Mouse (Mus musculus): Measurements from ENCODE around the gene Pon1. TPM values are rescaled to one million over a fixed set of nuclear protein-coding genes. Genes with fewer than 3 reads are reported as not detected.

Pon1 gene
- polyA plus RNA-seq, 1 experiment: not detected

DNA sequence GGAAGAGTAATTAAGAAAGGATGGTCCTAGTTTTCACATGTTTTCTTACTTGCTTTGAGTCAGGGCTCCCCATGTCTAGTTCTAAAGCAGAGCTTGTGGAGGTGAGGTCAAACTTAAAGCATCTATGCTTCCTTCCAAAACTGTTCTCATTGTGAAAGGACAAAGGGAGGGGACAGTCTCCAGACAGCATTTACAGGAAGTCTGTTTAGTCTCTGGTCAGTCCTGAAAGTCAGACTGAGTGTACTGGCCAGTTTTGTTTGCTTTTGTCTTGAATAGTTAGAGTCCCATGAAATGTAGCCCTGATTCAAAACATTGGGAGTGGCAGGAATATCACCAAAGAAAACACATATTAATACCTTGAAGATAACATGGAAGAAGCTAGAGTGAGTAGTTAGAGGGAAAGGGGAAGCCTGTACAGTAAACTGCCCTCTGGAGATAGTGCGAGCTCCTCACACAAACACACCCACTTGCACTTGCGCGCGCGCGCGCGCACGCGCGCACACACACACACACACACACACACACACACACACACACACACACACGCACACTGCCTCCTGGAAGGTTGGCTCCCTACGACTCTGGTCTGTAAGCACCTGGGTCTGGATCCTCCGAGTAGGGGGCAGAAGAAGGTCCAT, 30.1 kb downstream of the Pon1 start:
- Histone ChIP-seq H3K4me3 (ENCODE audit: insufficient read depth, low read length) (no peak overlapping the region), H3K27ac (ENCODE audit: insufficient read depth, low read depth, low read length) (no peak overlapping the region), H3K4me1 (ENCODE audit: control insufficient read depth, insufficient read depth, low read length) (peaks cover 29% of the 10 kb centered on the region)
- TF ChIP-seq POLR2A (IDR thresholded peaks at IDR 0.05; ENCODE audit: borderline replicate concordance, low read depth, low read length) (no peak), CTCF (IDR thresholded peaks at IDR 0.05; ENCODE audit: low read depth, low read length) (no peak)

DNA sequence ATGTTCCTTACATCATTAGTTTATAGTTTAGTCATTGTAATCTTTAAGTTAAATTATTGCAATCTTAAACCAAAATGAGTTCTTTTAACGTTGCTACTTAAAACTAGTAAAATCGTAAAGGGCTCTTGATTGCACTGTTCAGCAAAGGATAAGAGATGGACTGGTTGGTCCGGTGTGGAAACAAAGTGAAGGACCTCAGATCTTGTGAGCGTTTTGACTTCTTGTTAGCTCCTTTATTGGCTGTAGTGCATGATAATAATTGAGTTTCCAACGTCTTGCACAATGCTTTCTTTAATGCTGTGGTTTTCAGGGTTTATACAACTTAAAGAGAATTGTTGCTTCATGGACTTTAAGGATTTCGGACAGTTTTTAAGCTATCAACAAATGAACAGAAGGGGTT, 31.7 kb downstream of the Pon1 start:
- H3K4me3 ChIP-seq (ENCODE audit: insufficient read depth, low read length): no peak overlapping the region
- H3K27ac ChIP-seq (ENCODE audit: insufficient read depth, low read depth, low read length): no peak overlapping the region
- no peak for TF ChIP-seq POLR2A (IDR thresholded peaks at IDR 0.05; ENCODE audit: borderline replicate concordance, low read depth, low read length)
- TF ChIP-seq CTCF (IDR thresholded peaks at IDR 0.05; ENCODE audit: low read depth, low read length): no peak
- H3K4me1 ChIP-seq (ENCODE audit: control insufficient read depth, insufficient read depth, low read length): peaks cover 27% of the 10 kb centered on the region

DNA sequence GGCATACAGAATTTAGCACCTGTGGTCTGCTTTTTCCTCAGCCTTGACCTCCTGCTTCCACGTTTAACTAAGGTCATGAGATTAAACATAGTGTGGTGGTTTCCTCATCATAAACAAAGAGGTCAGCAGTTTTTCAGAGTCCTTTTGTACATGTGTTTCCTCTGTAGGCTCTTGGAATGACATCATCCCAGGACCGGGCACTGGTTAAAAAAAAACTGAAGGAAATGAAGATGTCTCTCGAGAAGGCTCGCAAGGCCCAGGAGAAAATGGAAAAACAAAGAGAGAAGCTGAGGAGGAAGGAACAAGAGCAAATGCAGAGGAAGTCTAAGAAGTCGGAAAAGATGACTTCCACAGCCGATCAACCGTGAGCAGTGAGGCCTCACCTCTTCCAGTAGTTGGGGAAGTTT, 34.4 kb downstream of the Pon1 start:
- Histone ChIP-seq H3K4me1 (ENCODE audit: control insufficient read depth, insufficient read depth, low read length) (peaks cover 17% of the 10 kb centered on the region), H3K4me3 (ENCODE audit: insufficient read depth, low read length) (peak overlapping the region; percentile 36), H3K27ac (ENCODE audit: insufficient read depth, low read depth, low read length) (peak overlapping the region; percentile 85)
- no peak for TF ChIP-seq POLR2A (IDR thresholded peaks at IDR 0.05; ENCODE audit: borderline replicate concordance, low read depth, low read length)
- no peak for TF ChIP-seq CTCF (IDR thresholded peaks at IDR 0.05; ENCODE audit: low read depth, low read length)

DNA sequence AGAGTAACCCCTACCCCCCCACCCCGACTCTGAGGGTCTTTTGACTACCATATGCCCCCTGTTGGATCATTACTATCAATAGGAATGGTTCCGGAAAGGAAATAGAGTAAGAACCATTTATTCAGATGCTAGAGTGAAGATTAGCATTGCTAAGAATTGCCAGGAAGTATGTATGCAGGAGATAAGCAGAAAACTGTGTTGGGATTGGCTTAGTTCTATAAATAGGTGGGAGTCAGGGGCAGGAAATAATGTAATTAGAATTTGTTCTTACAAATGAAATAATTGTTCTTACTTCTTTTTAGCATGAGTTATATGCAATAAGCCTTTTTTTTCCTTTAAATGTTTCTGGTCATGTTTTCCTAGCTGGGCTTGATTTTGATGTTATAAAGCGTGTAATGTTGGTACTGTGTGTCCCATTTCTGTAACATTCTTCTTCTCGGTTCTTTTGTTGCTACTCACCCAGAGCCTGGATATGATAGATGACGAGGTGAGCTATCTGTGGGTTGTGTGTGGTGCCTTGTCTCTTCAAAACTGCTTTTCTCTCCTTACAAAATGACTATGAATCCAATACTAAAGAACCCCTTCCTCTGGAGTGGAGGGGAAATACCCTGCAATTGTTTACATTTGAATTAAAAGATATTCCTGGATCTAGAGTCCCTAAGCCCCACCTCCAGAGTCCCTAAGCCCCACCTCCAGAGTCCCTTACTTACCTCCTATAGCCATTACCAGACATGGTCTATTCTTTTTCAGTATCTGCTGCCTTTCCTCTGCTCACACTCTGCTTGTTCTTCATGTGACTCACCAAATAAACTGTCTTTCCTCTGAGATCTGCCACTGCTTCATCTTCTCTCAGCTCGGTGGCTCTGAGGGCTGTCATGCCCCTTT, 37.0 kb downstream of the Pon1 start:
- Histone ChIP-seq H3K4me3 (ENCODE audit: insufficient read depth, low read length) (no peak overlapping the region), H3K27ac (ENCODE audit: insufficient read depth, low read depth, low read length) (no peak overlapping the region), H3K4me1 (ENCODE audit: control insufficient read depth, insufficient read depth, low read length) (peaks cover 21% of the 10 kb centered on the region)
- no peak for TF ChIP-seq CTCF (IDR thresholded peaks at IDR 0.05; ENCODE audit: low read depth, low read length)
- no peak for TF ChIP-seq POLR2A (IDR thresholded peaks at IDR 0.05; ENCODE audit: borderline replicate concordance, low read depth, low read length)

DNA sequence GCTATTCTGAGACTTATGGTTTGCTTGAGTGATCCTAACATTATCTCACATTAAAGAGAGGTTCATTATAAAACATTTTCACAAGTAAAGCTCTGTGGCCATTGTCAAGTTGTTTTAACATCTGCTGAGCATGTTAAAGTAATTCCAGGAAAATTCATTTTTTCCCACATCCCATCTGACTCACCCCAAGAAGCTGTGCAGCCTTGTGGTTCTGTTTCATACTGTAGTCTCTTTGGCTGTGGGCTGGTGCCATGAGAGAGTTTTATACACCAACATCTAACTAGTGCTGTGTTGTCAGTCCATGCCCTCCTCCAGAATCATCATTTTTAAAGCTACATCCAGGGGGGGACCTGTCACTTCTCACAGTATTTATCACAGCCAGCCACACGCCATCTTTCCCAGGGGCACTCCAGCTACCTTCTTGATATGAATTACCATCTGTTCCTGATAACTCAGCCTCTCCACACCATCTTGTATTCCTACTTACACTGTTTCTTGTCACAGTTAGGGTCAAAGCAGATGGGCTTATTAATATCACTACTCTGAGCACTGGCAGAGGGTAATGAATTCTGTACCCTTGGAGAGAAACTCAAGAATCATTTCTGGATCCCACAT, 38.3 kb downstream of the Pon1 start:
- H3K27ac ChIP-seq (ENCODE audit: insufficient read depth, low read depth, low read length): no peak overlapping the region
- H3K4me1 ChIP-seq (ENCODE audit: control insufficient read depth, insufficient read depth, low read length): peaks cover 25% of the 10 kb centered on the region
- TF ChIP-seq CTCF (IDR thresholded peaks at IDR 0.05; ENCODE audit: low read depth, low read length) (no peak), POLR2A (IDR thresholded peaks at IDR 0.05; ENCODE audit: borderline replicate concordance, low read depth, low read length) (no peak)
- H3K4me3 ChIP-seq (ENCODE audit: insufficient read depth, low read length): no peak overlapping the region

DNA sequence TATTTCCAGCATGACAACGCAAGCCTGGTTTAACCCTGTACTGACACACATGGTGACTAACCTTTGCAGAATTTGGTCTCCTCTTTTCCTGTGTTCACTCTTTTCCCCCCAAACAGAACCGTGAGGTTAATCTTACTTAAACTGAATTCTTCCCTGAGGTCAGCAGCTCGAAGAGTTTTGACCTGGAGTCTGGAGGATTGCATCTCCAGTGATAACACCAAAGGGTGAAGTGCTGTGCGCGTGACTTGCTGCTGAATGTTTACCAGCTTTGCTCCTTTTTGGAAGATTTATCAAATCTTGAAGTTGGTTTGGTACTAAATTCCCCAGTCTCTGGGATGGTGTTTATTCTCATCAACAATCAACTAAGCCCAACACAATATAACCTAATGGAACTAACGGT, 39.0 kb downstream of the Pon1 start:
- H3K4me3 ChIP-seq (ENCODE audit: insufficient read depth, low read length): no peak overlapping the region
- peaks cover 19% of the 10 kb centered on the region for H3K4me1 ChIP-seq (ENCODE audit: control insufficient read depth, insufficient read depth, low read length)
- H3K27ac ChIP-seq (ENCODE audit: insufficient read depth, low read depth, low read length): no peak overlapping the region
- TF ChIP-seq CTCF (IDR thresholded peaks at IDR 0.05; ENCODE audit: low read depth, low read length): no peak
- no peak for TF ChIP-seq POLR2A (IDR thresholded peaks at IDR 0.05; ENCODE audit: borderline replicate concordance, low read depth, low read length)

DNA sequence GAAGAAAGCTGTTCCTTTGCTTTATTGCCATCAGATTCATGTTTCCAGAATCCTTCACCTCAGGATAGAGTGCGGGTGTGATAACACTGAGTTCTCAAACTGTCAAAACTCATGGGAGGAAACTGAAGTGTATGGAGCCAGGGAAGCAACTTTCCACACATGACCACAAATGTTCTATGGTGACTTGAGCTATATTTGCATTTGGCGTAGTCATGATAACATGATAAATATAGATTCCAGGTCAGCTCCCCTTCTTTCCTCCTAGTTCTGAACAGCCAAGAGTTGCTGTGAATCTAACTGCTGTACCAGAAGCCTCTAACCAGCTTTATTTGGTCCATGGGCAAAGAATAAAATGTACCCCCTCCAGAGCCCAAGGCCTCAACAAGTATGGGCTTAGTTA, 41.6 kb downstream of the Pon1 start:
- Histone ChIP-seq H3K4me1 (ENCODE audit: control insufficient read depth, insufficient read depth, low read length) (peaks cover 8% of the 10 kb centered on the region), H3K4me3 (ENCODE audit: insufficient read depth, low read length) (no peak overlapping the region), H3K27ac (ENCODE audit: insufficient read depth, low read depth, low read length) (no peak overlapping the region)
- TF ChIP-seq CTCF (IDR thresholded peaks at IDR 0.05; ENCODE audit: low read depth, low read length): no peak
- TF ChIP-seq POLR2A (IDR thresholded peaks at IDR 0.05; ENCODE audit: borderline replicate concordance, low read depth, low read length): no peak

DNA sequence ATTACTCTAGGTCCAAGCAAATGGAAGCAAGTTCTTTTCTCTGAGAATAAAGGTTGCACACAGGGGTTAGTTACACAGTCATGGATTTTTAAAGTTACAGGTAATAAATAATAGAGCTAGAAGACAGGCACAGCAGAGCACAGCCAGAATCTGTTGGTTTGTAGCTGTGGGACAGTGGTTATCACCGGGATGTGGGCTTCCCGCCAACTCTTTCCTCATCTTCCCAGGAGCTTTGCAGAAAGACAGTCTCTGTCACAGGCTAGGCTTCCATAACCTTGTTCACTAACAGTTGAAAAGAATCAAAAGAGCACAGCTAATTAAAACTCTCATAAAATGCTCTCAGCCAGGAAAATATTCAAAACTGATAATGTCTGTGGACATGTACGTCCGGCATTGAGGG, 42.6 kb downstream of the Pon1 start:
- Histone ChIP-seq H3K4me1 (ENCODE audit: control insufficient read depth, insufficient read depth, low read length) (peaks cover 8% of the 10 kb centered on the region), H3K27ac (ENCODE audit: insufficient read depth, low read depth, low read length) (no peak overlapping the region), H3K4me3 (ENCODE audit: insufficient read depth, low read length) (no peak overlapping the region)
- TF ChIP-seq CTCF (IDR thresholded peaks at IDR 0.05; ENCODE audit: low read depth, low read length) (no peak), POLR2A (IDR thresholded peaks at IDR 0.05; ENCODE audit: borderline replicate concordance, low read depth, low read length) (no peak)

DNA sequence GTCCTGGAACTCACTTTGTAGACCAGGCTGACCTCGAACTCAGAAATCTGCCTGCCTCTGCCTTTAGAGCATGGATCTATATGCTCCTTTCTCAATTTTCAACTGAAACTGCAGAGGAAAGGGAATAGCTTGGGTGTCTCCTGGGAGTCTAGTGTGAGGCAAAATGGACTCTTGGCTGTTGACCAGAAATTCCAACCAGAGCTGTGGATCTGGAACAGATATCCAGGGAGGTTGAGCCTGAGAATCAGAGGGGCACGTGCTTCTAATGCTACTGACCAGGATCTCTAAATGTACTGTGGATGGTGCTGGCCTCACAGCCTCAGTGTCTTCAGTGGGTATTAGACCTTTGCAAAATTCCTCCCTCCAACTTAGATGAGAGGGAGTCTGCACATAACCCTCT, 43.8 kb downstream of the Pon1 start:
- TF ChIP-seq POLR2A (IDR thresholded peaks at IDR 0.05; ENCODE audit: borderline replicate concordance, low read depth, low read length): no peak
- TF ChIP-seq CTCF (IDR thresholded peaks at IDR 0.05; ENCODE audit: low read depth, low read length): no peak
- Histone ChIP-seq H3K4me1 (ENCODE audit: control insufficient read depth, insufficient read depth, low read length) (peaks cover 8% of the 10 kb centered on the region), H3K27ac (ENCODE audit: insufficient read depth, low read depth, low read length) (no peak overlapping the region)

More for the DNA sequence above, 43.8 kb downstream of the Pon1 start:
- H3K4me3 ChIP-seq (ENCODE audit: insufficient read depth, low read length): no peak overlapping the region

Data from bone marrow macrophage, adult 2 months (primary cell).